In the genomic region with DNA sequence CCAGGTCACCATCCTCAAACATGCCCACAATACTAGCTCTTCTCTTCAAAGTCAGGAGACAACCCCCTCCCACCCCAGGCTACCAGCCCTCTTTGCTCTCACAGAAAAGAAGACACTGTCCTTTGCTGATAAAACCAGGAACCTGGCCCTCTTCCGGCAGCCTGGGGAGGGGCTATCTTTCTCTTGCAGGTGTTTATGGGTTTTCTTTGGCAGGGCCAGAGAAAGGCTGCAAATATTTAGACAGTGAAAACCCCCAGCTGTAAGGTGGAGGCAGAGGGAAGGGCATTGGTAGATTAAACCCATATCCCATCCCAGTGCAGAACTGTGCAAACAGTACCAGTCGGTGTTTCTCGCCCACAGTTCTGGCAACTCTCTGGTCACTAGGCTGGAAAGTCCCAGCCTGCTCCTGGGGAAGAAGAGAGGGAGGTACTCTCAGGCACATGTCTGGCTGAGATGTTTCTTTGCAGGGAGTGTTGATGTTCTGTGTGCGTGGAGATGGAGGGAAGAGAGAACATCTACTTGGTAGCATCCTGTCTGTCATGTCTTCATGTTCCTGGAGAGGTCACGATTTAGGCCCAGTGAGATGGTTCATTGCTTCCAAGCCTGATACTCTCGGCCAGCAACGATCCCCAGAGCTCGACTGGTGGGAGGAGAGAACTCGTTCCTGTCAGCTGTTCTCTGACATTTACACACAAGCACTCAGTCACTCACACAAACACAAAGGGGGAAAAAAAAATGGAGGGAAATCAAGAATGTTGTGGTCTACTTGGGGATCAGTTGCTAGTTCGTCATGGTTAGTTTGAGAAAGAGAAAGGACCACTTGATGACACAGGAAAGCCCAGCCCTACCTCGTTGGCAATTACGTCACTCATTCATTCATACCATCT, we compare ENCODE assay signal across 27 mouse cellular contexts. TPM values are rescaled to one million over a fixed set of nuclear protein-coding genes. Genes with fewer than 3 reads are reported as not detected.
DNase-seq lines count a peak whose midpoint lies in the region; ATAC-seq and TF ChIP-seq lines count a peak whose summit lies in the region.
"Had no signal": no experiment of that assay in that cellular context is flagged by ENCODE, and none has a peak within 500 bp of the region (broad histone marks: within the 10 kb centered on the region; RNA-seq: fewer than 3 reads in every experiment).

No protein-coding gene starts in this region.

- no peak overlapping the region for H3K27ac ChIP-seq in embryonic facial prominence, embryonic 14.5 days (replicated peaks; ENCODE audit: low read depth, low read length)
- no peak overlapping the region for H3K27ac ChIP-seq in liver, embryonic 16.5 days (ENCODE audit: low read length)
- no peak overlapping the region for H3K27ac ChIP-seq in intestine, postnatal 0 days (ENCODE audit: low read depth, low read length)
- H3K27ac ChIP-seq: embryonic facial prominence, embryonic 13.5 days; forebrain, embryonic 13.5 days; hindbrain, embryonic 10.5 days; hindbrain, postnatal 0 days; layer of hippocampus, adult 2 months; limb, embryonic 13.5 days; stomach, postnatal 0 days had no signal

- ATAC-seq in embryonic facial prominence, embryonic 14.5 days (ENCODE audit: low read depth): peak; percentile 30; the same call in 1 of the 2 replicates
- ATAC-seq in liver, embryonic 16.5 days (ENCODE audit: low read depth): 0 out of 2 replicates have a peak, but pooled peaks have one; percentile 21
- no peak for ATAC-seq in intestine, postnatal 0 days
- no peak for ATAC-seq in activated CD4-positive, CD25-positive, alpha-beta regulatory T cell, adult 4 months
- ATAC-seq: forebrain, embryonic 13.5 days; hindbrain, postnatal 0 days; intestine, embryonic 16.5 days; midbrain, embryonic 16.5 days had no signal

- no peak overlapping the region for H3K4me3 ChIP-seq in embryonic facial prominence, embryonic 14.5 days (ENCODE audit: low read depth, low read length)
- no peak overlapping the region for H3K4me3 ChIP-seq in liver, embryonic 16.5 days (ENCODE audit: low read depth, low read length)
- H3K4me3 ChIP-seq in intestine, postnatal 0 days (ENCODE audit: low read depth, low read length): no peak overlapping the region
- H3K4me3 ChIP-seq: embryonic facial prominence, embryonic 13.5 days; forebrain, embryonic 13.5 days; hindbrain, embryonic 10.5 days; layer of hippocampus, adult 2 months; limb, embryonic 13.5 days had no signal

- TF ChIP-seq CTCF in intestine, postnatal 0 days (IDR thresholded peaks at IDR 0.05; ENCODE audit: low read depth): no peak

- H3K4me2 ChIP-seq in embryonic facial prominence, embryonic 14.5 days (ENCODE audit: low read depth, low read length): no peak overlapping the region
- H3K4me2 ChIP-seq in liver, embryonic 16.5 days (ENCODE audit: low read depth, low read length): no peak overlapping the region
- no peak overlapping the region for H3K4me2 ChIP-seq in intestine, postnatal 0 days (replicated peaks; ENCODE audit: low read depth)
- H3K4me2 ChIP-seq: embryonic facial prominence, embryonic 13.5 days; forebrain, embryonic 13.5 days; heart, embryonic 11.5 days; limb, embryonic 13.5 days had no signal

- H3K4me1 ChIP-seq in embryonic facial prominence, embryonic 14.5 days (ENCODE audit: control insufficient read depth, insufficient read depth, low read length): no peaks in the 10 kb centered on the region
- H3K4me1 ChIP-seq in liver, embryonic 16.5 days (ENCODE audit: control insufficient read depth, low read depth, low read length): no peaks in the 10 kb centered on the region
- no peaks in the 10 kb centered on the region for H3K4me1 ChIP-seq in intestine, postnatal 0 days (replicated peaks; ENCODE audit: control insufficient read depth, insufficient read depth, low read length)
- H3K4me1 ChIP-seq: embryonic facial prominence, embryonic 13.5 days; forebrain, embryonic 13.5 days; hindbrain, embryonic 10.5 days; limb, embryonic 13.5 days had no signal

- intact Hi-C loops in heart, postnatal 25 days (cut with DNase I): no loop called here

- DNase-seq in 3T3-L1 (ENCODE audit: low read depth, low spot score) (peak; percentile 49), MEL-GATA-1-ER (ENCODE audit: extremely low read depth, low read depth) (peak; percentile 85)
- peak; percentile 18 for DNase-seq in embryonic facial prominence, embryonic 14.5 days (ENCODE audit: low spot score)
- no peak for DNase-seq in heart, postnatal 25 days (ENCODE audit: low spot score)
- DNase-seq in yolk sac, embryonic 10.5 days (ENCODE audit: low spot score): no peak
- DNase-seq: adrenal gland, postnatal 36 days; cerebellum, adult 11-12 months; cerebellum, postnatal 10 days; gastrocnemius, postnatal 10 days; kidney, postnatal 25 days; layer of hippocampus, postnatal 36 days; lung, adult 2 months; right cerebral cortex, postnatal 14 days; thymus, adult 2 months had no signal

- H3K36me3 ChIP-seq in embryonic facial prominence, embryonic 14.5 days (ENCODE audit: control insufficient read depth, insufficient read depth, low read length): no peaks in the 10 kb centered on the region
- H3K36me3 ChIP-seq in liver, embryonic 16.5 days (ENCODE audit: control insufficient read depth, insufficient read depth): no peaks in the 10 kb centered on the region
- no peaks in the 10 kb centered on the region for H3K36me3 ChIP-seq in intestine, postnatal 0 days (ENCODE audit: control insufficient read depth, insufficient read depth)
- H3K36me3 ChIP-seq: embryonic facial prominence, embryonic 13.5 days; hindbrain, embryonic 10.5 days; limb, embryonic 13.5 days had no signal

- H3K9ac ChIP-seq in embryonic facial prominence, embryonic 14.5 days (ENCODE audit: low read depth, low read length): no peak overlapping the region
- H3K9ac ChIP-seq in liver, embryonic 16.5 days (ENCODE audit: low read depth, low read length): no peak overlapping the region
- H3K9ac ChIP-seq in intestine, postnatal 0 days (ENCODE audit: low read depth, low read length): no peak overlapping the region
- H3K9ac ChIP-seq: embryonic facial prominence, embryonic 13.5 days; forebrain, embryonic 13.5 days; limb, embryonic 13.5 days had no signal

- H3K9me3 ChIP-seq in embryonic facial prominence, embryonic 14.5 days (ENCODE audit: control insufficient read depth, low read length): peaks cover 12% of the 10 kb centered on the region; the same call in 1 of the 2 replicates
- H3K9me3 ChIP-seq in liver, embryonic 16.5 days (replicated peaks; ENCODE audit: control insufficient read depth, low read length): no peaks in the 10 kb centered on the region; the same call in 1 of the 2 replicates
- no peaks in the 10 kb centered on the region for H3K9me3 ChIP-seq in intestine, postnatal 0 days (ENCODE audit: control insufficient read depth)
- H3K9me3 ChIP-seq: embryonic facial prominence, embryonic 13.5 days; forebrain, embryonic 13.5 days had no signal

- no peaks in the 10 kb centered on the region for H3K27me3 ChIP-seq in embryonic facial prominence, embryonic 14.5 days (replicated peaks; ENCODE audit: control insufficient read depth, insufficient read depth, low read length)
- H3K27me3 ChIP-seq in liver, embryonic 16.5 days (ENCODE audit: control insufficient read depth, insufficient read depth, low read depth, low read length): no peaks in the 10 kb centered on the region
- no peaks in the 10 kb centered on the region for H3K27me3 ChIP-seq in intestine, postnatal 0 days (replicated peaks; ENCODE audit: control insufficient read depth, insufficient read depth, low read length)
- H3K27me3 ChIP-seq: embryonic facial prominence, embryonic 13.5 days; forebrain, embryonic 13.5 days; limb, embryonic 13.5 days had no signal

- 60% methylated on average over 12 of the region's 12 CpGs for WGBS in embryonic facial prominence, embryonic 14.5 days
- 46% methylated on average over 12 of the region's 12 CpGs for WGBS in liver, embryonic 16.5 days (ENCODE audit: insufficient replicate concordance)
- 62% methylated on average over 12 of the region's 12 CpGs for WGBS in intestine, postnatal 0 days

RNA-seq across cellular contexts. Expression of gene Anapc4, which starts 58.4 kb away (rescaled TPM):
- polyA plus RNA-seq in embryonic facial prominence, embryonic 14.5 days (2014; fragmentation: Nextera tagmentation; extraction: Ambion mirVana): 103 and 118 TPM in 2 replicates
- polyA plus RNA-seq in liver, embryonic 16.5 days (2015; fragmentation: Nextera tagmentation; extraction: Ambion mirVana): 22.2 and 23.0 TPM in 2 replicates
- total RNA-seq in heart, postnatal 25 days (2021): 10 to 100 TPM; 38.4 to 39.5 TPM
- polyA plus RNA-seq in intestine, postnatal 0 days (2015; fragmentation: Nextera tagmentation; extraction: Ambion mirVana): 30.2 and 37.5 TPM in 2 replicates
- 10 to 100 TPM; 68.8 to 78.4 TPM for polyA plus RNA-seq in activated CD4-positive, CD25-positive, alpha-beta regulatory T cell, adult 4 months (2017; shearing (Covaris generic))

Comparison
In these comparisons a context has a peak if more than half of its experiments do, and no peak if none do; other contexts are left out.
1. DNase-seq: peak in 3T3-L1 (single experiment), MEL-GATA-1-ER (single experiment) and embryonic facial prominence, embryonic 14.5 days (single experiment); none in heart, postnatal 25 days (single experiment) and yolk sac, embryonic 10.5 days (single experiment).
2. ATAC-seq: peak in embryonic facial prominence, embryonic 14.5 days (single experiment) and liver, embryonic 16.5 days (single experiment); none in intestine, postnatal 0 days (single experiment) and activated CD4-positive, CD25-positive, alpha-beta regulatory T cell, adult 4 months (single experiment).